Mouse (Mus musculus) ES-E14 (cell line): Measurements from ENCODE around the gene Fam47e. TPM values are rescaled to one million over a fixed set of nuclear protein-coding genes. Genes with fewer than 3 reads are reported as not detected.

ENCODE experiments used
- DNase-seq: peaks from one replicate; pipeline ENCODE4 v3.0.0-alpha.2; 2013; ENCODE audit warnings: low read depth, low spot score
- H3K27ac ChIP-seq: 2 replicates; pipeline ENCODE4 v1.5.1; 2012; ENCODE audit warnings: low read depth, mild to moderate bottlenecking, low read length, moderate library complexity, mixed read lengths; ENCODE audit not compliant: poor library complexity, insufficient read depth, severe bottlenecking
- H3K36me3 ChIP-seq: 2 replicates; pipeline ENCODE4 v1.6.1; 2012; ENCODE audit warnings: mild to moderate bottlenecking, low read length, moderate library complexity, mixed read lengths; ENCODE audit not compliant: control insufficient read depth, poor library complexity, insufficient read depth, severe bottlenecking
- H3K4me1 ChIP-seq, 2 experiments: fragments of 150-350 bp in 1 of 2; sonication (generic) in 1 of 2; 2 replicates each; pipeline ENCODE4 v1.6.1; 2012; ENCODE audit warnings: low read length in 2 of 2, mild to moderate bottlenecking in 1 of 2, mixed read lengths in 1 of 2; ENCODE audit not compliant: control insufficient read depth in 2 of 2, insufficient read depth in 2 of 2, poor library complexity in 1 of 2
- H3K4me3 ChIP-seq, 2 experiments: fragments of 150-350 bp in 1 of 2; sonication (generic) in 1 of 2; 2 replicates each; pipeline ENCODE4 v1.5.1; 2012; ENCODE audit warnings: low read length in 2 of 2, low read depth in 1 of 2, mild to moderate bottlenecking in 1 of 2, mixed read lengths in 1 of 2; ENCODE audit not compliant: insufficient read depth in 1 of 2, poor library complexity in 1 of 2, severe bottlenecking in 1 of 2
- H3K9ac ChIP-seq: 2 replicates; pipeline ENCODE4 v1.6.1; 2012; ENCODE audit warnings: low read depth, mild to moderate bottlenecking, low read length, mixed read lengths; ENCODE audit not compliant: poor library complexity, insufficient read depth, severe bottlenecking
- H3K9me3 ChIP-seq: fragments of 150-350 bp; sonication (generic); 2 replicates; pipeline ENCODE4 v1.6.1; 2012; ENCODE audit warnings: low read depth, mild to moderate bottlenecking, low read length; ENCODE audit not compliant: control insufficient read depth, insufficient read depth
- CHD2 ChIP-seq: IDR thresholded peaks from 2 replicates; pipeline ENCODE4 v1.6.1; 2014; ENCODE audit warnings: mild to moderate bottlenecking, low read depth, low read length, inconsistent platforms
- HCFC1 ChIP-seq: IDR thresholded peaks from 2 replicates; pipeline ENCODE4 v1.6.1; 2012; ENCODE audit warnings: low read length, inconsistent platforms, borderline replicate concordance; ENCODE audit not compliant: insufficient read depth
- MAFK ChIP-seq: IDR thresholded peaks from 2 replicates; pipeline ENCODE4 v1.6.1; 2014; ENCODE audit warnings: mild to moderate bottlenecking, low read depth, low read length, inconsistent platforms; ENCODE audit not compliant: insufficient read depth
- ZC3H11A ChIP-seq: IDR thresholded peaks from 2 replicates; pipeline ENCODE4 v1.6.1; 2012; ENCODE audit warnings: low read depth, mild to moderate bottlenecking, inconsistent platforms, low read length, borderline replicate concordance
- ZNF384 ChIP-seq: IDR thresholded peaks from 2 replicates; pipeline ENCODE4 v1.6.1; 2012; ENCODE audit warnings: low read depth, low read length, inconsistent platforms
- in situ Hi-C, 2 experiments: fragments of 600-800 bp; cut with MboI; formaldehyde crosslinking; loops; one replicate each; pipeline ENCODE4 v1.15.1; 2025; ENCODE audit warnings: low sequenced_read_pairs in 2 of 2, inconsistent platforms in 1 of 2; ENCODE audit not compliant: unreplicated experiment in 2 of 2
- total RNA-seq: library from RNA; depleted of rRNA; stranded (reverse); fragments of 300-350 nt; gene quantifications from 2 replicates; pipeline ENCODE4 v1.2.3, GENCODE M21; 2012; rRNA removed

Gene Fam47e
- total RNA-seq = not detected in 2 replicates

DNA sequence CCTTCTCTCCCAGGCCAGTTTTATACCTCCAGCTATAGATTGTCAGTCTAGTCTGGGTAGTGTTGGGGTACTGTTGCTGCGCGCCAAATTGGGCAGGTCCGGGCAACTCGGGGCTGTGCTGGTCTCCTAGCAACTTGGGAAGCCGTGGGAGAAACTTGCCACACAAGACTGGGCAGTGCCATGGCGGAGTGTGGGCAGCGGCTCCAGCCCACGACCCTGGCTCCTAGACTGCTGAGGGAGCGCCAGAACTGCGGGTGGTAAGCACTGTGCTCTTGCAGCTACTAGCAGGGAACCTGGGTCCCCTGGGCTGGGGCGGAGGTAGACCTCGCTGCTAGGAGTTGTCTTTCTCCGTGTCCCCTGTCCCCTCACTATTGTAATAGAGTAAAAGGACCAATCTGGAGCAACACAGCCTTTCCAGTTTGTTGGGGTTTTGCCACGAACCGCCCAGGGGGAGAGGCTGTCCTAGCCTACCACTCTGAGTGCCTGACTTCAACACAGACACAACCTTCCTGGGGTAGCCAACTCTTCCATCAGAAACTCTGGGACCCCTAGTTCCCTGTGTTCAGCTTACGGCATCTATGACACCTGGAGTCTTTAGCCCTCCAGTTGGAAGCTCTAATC is at the start of gene Fam47e:
Gene Fam47e, plus strand, starts transcription at position 179 of the 621 bp plus-strand sequence.
- peak within 1 kb of the TSS; percentile 3; the same call in 1 of the 2 replicates for H3K9ac ChIP-seq
- DNase-seq = no peak
- in situ Hi-C loops = no loop called here
- H3K27ac ChIP-seq = no peak within 1 kb of the TSS
- H3K9me3 ChIP-seq = no peaks in the 10 kb centered on the region
- H3K4me3 ChIP-seq = peak within 1 kb of the TSS; percentile 30 to 51; a peak in 3 of 4 replicates
- H3K4me1 ChIP-seq = 0 out of 4 replicates have a peak, but pooled peaks cover 0 to 2% of the 10 kb centered on the region in 2 experiments
- H3K36me3 ChIP-seq = no peaks in the 10 kb centered on the region
- TF ChIP-seq ZNF384 (no peak), ZC3H11A (no peak)

DNA sequence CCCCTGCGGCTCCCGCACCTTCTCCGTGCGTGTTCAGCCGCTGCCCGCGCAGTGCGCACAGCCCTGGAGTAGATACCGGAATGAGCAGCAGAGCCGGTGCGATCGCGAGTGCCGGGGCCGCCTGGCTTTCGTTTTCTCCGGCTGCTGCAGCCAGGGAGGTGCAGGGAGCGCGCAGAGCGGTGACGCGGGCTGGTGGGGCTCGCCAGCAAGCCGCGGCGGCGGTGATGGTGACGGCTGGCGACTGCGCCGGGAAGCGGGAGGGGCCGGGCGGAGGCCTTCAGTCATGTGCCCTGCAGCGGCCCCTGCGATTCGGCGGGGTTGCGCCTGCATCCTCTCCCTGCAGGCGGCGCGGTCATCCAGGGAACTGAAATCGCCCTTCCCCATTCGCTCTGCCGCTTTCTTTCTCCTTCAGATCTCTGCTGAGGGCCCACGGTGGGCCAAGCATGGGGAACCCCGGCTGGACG is 49.4 kb upstream of the Fam47e start:
- Histone ChIP-seq H3K36me3 (no peaks in the 10 kb centered on the region), H3K9me3 (no peaks in the 10 kb centered on the region), H3K4me1 (peaks cover 4% of the 10 kb centered on the region in 2 experiments; a peak in 2 of 4 replicates), H3K27ac (peak overlapping the region; percentile 34; the same call in 1 of the 2 replicates), H3K9ac (peak overlapping the region; percentile 84), H3K4me3 (peak overlapping the region; percentile 91 to 92)
- DNase-seq = peak; percentile 77
- in situ Hi-C loops = no loop called here
- TF ChIP-seq HCFC1 (peak; percentile 66; the same call in 1 of the 2 replicates), MAFK (no peak), CHD2 (no peak), ZNF384 (no peak), ZC3H11A (no peak)

DNA sequence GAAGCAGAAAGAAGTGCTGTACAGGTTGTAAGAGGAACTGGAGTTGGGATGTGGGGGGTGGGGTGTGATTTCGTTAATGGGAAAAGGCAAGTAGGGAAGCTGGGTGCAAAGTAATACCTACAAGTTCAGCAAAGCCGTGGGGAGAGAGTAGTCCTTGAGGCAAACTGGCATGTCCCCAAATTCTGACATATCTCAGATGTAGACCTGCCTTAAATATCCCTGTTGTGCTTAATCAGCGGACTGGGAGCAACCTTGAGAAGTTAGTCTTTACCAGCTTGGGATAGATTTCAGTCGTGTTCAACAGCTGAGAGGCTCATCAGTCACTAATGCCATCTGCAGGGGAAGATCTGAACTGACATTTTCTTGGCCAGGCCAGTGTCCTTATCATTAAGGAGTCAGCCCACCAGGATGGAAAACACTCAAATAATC is 48.6 kb upstream of the Fam47e start:
- in situ Hi-C loops = no loop called here
- H3K4me1 ChIP-seq = peaks cover 4% of the 10 kb centered on the region in 2 experiments; a peak in 2 of 4 replicates
- peak overlapping the region; percentile 91 to 92 for H3K4me3 ChIP-seq
- TF ChIP-seq ZNF384 = no peak
- no peak for TF ChIP-seq MAFK
- no peak for TF ChIP-seq CHD2
- TF ChIP-seq ZC3H11A = no peak
- no peak for TF ChIP-seq HCFC1
- no peak overlapping the region for H3K27ac ChIP-seq
- DNase-seq = no peak
- H3K36me3 ChIP-seq = no peaks in the 10 kb centered on the region
- no peak overlapping the region for H3K9ac ChIP-seq
- no peaks in the 10 kb centered on the region for H3K9me3 ChIP-seq

DNA sequence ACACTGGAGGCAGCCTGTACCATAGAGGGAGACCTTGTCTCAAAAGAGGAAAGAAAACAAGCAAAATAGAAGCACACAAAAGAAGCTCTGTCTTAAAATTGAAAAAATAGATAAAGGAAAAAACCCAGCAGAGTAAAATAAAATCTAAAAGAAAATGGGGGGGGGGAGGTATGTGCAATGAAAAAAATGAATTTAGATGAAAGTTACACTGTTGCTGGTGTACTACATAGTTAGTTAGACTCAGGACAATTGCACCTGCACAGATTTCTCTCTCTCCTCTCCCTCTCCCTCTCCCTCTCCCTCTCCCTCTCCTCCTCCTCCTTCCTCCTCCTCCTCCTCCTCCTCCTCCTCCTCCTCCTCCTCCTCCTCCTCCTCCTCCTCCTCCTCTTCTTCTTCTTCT is 48.1 kb upstream of the Fam47e start, which contains the start of gene Scarb2:
Gene Scarb2, minus strand, starts transcription at position 101 of the 400 bp plus-strand sequence.
- Histone ChIP-seq H3K9ac (peak within 1 kb of the TSS; percentile 73), H3K27ac (peak within 1 kb of the TSS; percentile 24; the same call in 1 of the 2 replicates), H3K4me3 (peak within 1 kb of the TSS; percentile 91 to 92), H3K9me3 (no peaks in the 10 kb centered on the region), H3K36me3 (no peaks in the 10 kb centered on the region), H3K4me1 (peaks cover 4% of the 10 kb centered on the region in 2 experiments; a peak in 2 of 4 replicates)
- DNase-seq = no peak
- in situ Hi-C loops = no loop called here
- TF ChIP-seq HCFC1 (no peak), ZC3H11A (no peak), CHD2 (no peak), MAFK (no peak), ZNF384 (no peak)

DNA sequence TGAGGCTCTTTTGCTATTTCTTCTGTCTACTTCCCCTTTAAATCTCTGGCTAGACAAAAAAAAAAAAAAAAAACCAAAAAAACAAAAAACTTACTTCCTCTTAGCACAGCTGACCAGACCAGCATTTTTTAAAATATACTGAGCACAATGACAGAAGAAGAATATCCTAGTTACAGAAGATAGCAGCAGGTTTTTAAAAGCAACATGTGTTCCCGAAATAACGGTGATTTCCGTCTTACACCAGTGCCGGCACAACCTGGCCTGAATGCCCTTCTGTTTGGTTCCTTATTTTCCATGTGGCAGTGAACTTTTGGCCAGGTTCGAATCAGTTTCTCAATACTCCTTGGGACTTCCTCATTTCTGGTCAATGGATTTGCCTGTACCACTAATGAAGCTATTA is 46.0 kb upstream of the Fam47e start:
- no peak for DNase-seq
- in situ Hi-C loops = no loop called here
- TF ChIP-seq ZC3H11A = no peak
- peak; percentile 51 for TF ChIP-seq ZNF384
- Histone ChIP-seq H3K4me1 (peaks cover 0 to 3% of the 10 kb centered on the region in 2 experiments; a peak in 1 of 4 replicates), H3K27ac (no peak overlapping the region), H3K36me3 (no peaks in the 10 kb centered on the region), H3K9me3 (peaks cover 2% of the 10 kb centered on the region; the same call in 1 of the 2 replicates), H3K9ac (no peak overlapping the region), H3K4me3 (no peak overlapping the region)
